Mouse (Mus musculus): ENCODE measurements at regions not wholly inside any gene's neighbourhood (a gene's known extent, or its start where the extent isn't known, plus 50 kb on each side); places are given as distances from the start of the nearest gene placed in this dataset.

DNA sequence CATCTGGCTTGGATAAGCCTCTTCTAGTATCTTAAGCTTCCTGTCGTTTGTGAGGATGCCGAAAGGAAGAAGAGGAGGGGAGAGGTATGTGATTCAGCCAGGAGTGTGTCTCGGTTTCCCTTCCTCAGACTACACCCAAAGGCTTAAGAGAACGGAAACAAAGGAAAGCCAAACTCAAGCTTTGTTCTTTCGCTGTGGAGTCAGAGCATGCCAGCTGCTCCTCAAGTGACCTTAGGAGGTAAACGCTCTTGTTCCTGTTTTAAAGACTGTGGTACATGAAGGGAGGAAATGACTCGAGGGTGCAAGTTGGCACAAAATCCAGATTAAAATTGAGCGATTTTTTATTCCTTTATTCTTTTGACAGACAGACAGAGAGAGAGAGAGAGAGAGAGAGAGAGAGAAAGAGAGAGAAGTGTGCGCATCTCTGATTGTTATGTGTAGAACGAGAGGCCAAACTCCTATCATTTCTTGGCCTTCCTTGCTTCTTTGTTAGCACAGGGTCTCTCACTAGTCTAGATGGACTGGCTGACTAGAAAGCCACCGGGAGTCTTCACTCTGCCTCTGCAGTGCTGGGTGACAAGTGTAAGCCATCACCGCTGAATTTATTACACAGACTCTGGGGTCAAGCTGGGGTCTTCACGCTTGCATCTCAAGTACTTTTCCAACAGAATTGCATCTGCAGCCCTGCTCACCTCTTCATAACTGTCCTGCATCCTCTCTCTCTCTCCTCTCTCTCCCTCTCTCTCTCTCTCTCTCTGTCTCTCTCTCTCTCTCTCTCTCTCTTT is 151.5 kb upstream of the Pde3a start:
- Histone ChIP-seq H3K4me1 (ENCODE audit: control insufficient read depth, insufficient read depth, insufficient read length, low read length) (no peaks in the 10 kb centered on the region), H3K4me3 (ENCODE audit: insufficient read depth, low read depth, low read length) (no peak overlapping the region), H3K27ac (replicated peaks; ENCODE audit: low read depth, low read length) (no peak overlapping the region)

DNA sequence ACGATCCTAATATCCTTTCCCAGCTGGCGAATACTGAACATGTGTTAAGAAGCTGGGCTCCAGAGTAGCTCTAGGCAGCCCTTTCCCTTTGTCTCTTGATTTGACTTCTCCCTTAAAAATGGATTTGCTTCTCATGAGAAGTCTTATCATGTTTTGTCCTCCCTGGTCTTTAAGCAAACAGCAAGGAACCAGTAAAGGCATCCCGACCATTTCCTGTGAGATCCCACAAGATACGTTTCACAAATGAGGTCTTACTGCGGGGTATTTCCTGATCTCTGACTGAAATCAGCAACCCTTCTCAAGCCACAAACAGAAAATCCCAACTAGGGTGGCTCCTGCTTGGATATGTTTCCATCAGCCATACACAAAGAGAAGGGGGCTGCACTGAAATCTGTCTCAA is 130.8 kb upstream of the Pde3a start:
- no peak overlapping the region for H3K4me3 ChIP-seq (ENCODE audit: insufficient read depth, low read depth, low read length)
- 0 out of 2 replicates have a peak overlapping the region, but pooled peaks have one; percentile 0 for H3K27ac ChIP-seq (replicated peaks; ENCODE audit: low read depth, low read length)
- H3K4me1 ChIP-seq (ENCODE audit: control insufficient read depth, insufficient read depth, insufficient read length, low read length), result no peaks in the 10 kb centered on the region

DNA sequence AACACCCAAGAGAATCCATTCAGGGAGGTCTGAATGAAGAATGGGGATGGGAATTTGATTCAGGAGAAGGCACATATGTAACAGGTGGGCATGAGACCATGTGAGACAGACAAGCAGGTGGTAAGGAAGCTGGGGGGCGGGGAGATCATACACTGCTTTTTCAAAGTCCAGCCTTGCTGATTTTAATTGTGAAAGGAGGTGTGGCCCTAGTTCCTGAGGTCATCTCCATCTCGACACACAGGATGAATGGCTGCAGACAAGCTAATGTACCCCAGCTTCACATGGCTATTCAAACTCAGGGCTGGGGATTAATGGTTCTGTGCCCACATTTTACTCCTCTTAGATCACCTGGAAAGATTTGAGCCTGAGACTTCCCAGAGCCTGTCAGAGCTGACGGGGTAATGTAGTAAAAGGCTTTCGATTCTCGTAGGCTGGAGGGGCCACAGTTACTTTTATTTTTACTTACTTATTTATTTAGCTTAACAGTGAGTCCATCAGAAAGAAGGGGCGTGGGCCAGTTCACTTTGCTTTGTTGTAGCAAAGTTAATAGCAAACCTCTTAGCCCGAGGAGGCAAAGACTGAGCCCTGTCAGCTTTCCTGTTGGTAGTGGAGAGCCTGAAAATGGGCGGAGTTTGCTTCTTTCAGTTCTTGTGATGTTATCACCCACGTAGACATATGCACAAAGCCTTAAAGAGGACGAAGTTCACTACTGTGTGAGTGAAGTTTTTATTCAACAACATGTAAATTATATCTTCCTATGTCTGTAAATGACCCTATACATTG is 122.3 kb upstream of the Pde3a start:
- Histone ChIP-seq H3K4me1 (ENCODE audit: control insufficient read depth, insufficient read depth, insufficient read length, low read length) (no peaks in the 10 kb centered on the region), H3K27ac (replicated peaks; ENCODE audit: low read depth, low read length) (no peak overlapping the region), H3K4me3 (ENCODE audit: insufficient read depth, low read depth, low read length) (no peak overlapping the region)

DNA sequence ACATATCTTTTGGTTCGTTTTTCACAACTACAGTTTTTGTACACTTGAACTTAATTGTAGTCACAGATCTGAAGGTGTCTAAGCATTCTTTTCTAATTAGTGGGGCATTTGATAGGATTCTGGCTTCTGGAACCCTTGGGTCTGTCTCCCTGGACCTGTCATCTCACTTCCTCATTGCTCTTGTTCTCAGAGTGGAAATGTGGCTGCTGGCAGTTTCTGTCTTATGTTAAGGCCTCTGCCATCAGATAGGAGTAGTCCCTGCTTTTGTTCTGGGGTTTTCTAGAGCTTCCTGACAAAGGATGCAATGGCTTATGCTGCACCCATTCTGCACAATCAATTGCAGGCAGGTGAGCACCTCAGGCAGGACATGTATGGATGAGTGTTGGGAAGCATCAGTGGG is 119.5 kb upstream of the Pde3a start:
- Histone ChIP-seq H3K4me1 (ENCODE audit: control insufficient read depth, insufficient read depth, insufficient read length, low read length) (no peaks in the 10 kb centered on the region), H3K4me3 (ENCODE audit: insufficient read depth, low read depth, low read length) (no peak overlapping the region), H3K27ac (replicated peaks; ENCODE audit: low read depth, low read length) (no peak overlapping the region)

DNA sequence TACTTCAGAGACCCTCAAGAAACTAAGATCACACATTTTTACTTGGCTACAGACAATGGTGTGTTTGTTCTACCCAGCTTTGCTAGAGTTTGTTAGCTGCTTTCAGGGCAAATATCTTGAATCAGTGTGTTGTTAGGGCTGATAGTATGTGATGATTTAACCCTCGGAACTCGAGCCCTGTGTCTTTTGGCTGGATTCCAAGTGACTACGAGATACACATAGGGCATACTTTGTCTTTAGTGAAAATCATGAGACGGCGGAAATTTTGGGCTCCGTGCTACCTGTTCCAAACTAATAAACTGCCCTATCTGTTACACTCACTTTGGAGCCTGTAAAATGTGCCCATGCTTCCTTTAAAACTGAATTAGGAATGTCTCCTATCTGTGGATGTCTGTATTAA is 114.9 kb upstream of the Pde3a start:
- Histone ChIP-seq H3K4me3 (ENCODE audit: insufficient read depth, low read depth, low read length) (no peak overlapping the region), H3K4me1 (ENCODE audit: control insufficient read depth, insufficient read depth, insufficient read length, low read length) (no peaks in the 10 kb centered on the region)

DNA sequence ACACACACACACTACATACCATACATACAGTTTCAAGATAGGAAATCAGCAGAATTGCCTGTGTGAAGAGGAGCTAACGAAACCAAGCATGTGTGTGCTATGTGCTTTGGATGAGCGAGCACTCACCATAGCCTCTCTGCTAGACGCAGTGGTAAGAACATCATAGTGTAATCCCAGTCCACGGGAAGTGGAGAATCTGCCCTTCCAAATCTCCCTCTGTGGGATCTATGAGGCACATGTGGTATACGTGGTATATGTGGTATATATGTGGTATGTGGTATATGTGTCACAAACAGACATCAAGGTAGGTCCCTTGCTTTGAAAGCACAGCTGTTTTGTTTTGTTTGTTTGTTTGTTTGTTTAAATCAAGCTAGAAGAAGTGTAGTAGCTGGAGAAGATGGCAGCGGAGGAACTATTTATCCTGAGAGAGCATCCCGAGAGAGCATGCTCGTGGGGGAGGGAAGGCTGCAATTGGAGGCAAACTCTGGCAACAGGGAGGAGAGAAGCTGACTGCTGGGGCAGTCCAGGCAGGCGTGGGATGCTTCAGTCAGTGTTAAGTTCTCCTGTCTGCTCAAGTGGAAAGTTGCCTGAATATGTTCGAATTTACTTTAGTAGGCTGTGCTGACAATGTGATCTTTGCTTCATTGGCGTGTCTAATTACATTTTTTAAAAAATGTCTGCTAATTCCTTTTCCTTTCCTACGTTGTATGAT is 112.2 kb upstream of the Pde3a start:
- Histone ChIP-seq H3K4me3 (ENCODE audit: insufficient read depth, low read depth, low read length) (no peak overlapping the region), H3K4me1 (ENCODE audit: control insufficient read depth, insufficient read depth, insufficient read length, low read length) (no peaks in the 10 kb centered on the region), H3K27ac (replicated peaks; ENCODE audit: low read depth, low read length) (no peak overlapping the region)

More for the DNA sequence above, 114.9 kb upstream of the Pde3a start:
- H3K27ac ChIP-seq (replicated peaks; ENCODE audit: low read depth, low read length), result no peak overlapping the region

DNA sequence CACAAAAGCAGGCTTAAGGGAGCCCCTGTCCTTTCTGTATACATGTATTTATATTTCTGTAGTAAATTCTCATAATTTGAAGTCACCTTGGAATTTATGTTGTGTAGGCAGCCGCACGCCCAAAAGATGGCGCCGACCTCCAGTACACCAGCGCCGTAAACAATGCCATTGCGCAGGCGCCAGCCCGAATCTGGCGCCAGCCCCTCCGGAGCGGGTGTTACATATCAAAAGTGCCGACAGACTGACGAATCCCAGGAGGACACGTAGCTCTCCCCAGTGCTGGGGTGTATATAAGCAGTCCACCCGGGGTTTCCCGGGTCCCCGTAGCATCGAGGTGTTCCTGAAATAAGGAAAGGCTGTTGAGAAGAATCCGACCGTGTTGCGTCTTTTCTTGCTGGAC is 108.1 kb upstream of the Pde3a start:
- no peak overlapping the region for H3K4me3 ChIP-seq (ENCODE audit: insufficient read depth, low read depth, low read length)
- H3K27ac ChIP-seq (replicated peaks; ENCODE audit: low read depth, low read length), result no peak overlapping the region
- H3K4me1 ChIP-seq (ENCODE audit: control insufficient read depth, insufficient read depth, insufficient read length, low read length), result no peaks in the 10 kb centered on the region

DNA sequence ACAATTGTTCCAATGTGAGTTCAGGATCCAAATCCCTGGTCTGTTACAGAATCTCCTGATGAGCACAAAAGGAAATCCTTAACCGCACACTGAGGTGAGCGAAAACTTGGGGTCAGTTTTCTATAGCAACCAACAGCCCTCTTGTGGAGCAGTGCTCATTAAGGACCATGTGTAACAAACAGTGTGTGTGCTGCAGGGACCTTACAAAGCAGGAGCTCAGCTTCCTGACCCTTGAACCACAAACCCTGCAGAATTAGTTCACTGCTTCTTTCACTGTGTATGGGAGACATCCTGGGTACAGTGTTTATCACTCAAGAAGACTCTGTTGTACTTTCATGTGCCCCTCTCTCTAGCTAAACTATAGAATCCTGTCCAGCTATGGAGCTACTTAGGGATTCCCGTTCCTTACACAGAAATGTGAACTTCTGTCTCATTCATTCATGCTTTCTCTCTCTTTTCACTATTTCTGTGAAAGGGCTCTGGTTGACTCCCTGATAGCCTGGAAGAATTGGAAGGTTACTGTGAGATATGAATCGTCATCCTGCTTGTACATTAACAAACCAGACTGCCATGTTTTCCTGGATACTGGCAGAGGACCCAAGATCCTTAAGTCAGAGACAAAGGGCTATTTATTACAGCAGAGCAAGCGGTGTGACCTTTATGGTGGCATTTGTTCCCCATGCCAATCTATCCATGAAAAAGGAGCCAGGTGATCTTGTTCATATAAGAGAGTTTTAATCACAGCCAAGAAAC is 100.5 kb upstream of the Pde3a start:
- Histone ChIP-seq H3K27ac (replicated peaks; ENCODE audit: low read depth, low read length) (no peak overlapping the region), H3K4me3 (ENCODE audit: insufficient read depth, low read depth, low read length) (no peak overlapping the region), H3K4me1 (ENCODE audit: control insufficient read depth, insufficient read depth, insufficient read length, low read length) (no peaks in the 10 kb centered on the region)

DNA sequence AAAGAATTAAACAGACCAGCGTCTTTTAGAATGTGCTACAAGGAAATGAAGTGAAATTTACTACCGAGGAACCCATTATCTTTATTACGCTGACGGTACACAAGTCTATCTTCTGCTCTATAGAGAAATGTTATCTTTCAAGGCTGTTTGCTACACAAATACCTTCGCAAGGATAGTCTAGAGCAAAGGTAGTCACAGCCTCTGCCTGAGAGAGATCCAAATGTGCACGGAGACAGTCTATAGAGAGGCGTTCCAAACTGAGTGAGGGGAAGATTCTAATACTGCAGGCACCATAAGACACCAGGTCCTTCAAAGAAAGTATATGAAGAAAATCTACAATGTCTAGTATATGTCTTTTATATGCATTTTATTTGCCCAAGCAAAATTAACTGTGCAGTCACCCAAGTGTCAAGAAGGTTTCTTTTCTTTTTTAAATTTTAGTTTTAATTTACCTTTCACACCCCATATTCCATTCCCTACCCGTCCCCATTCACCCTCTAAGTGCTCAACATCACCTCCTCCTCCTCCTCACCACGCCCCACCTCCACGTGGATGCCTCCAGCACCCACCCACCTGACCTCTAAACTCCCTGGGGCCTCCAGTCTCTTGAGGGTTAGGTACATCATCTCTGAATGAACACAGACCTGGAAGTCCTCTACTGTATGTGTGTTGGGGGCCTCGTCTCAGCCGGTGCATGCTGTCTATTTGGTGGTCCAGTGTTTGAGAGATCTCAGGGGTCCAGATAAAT is 99.7 kb upstream of the Pde3a start:
- Histone ChIP-seq H3K27ac (replicated peaks; ENCODE audit: low read depth, low read length) (no peak overlapping the region), H3K4me3 (ENCODE audit: insufficient read depth, low read depth, low read length) (no peak overlapping the region), H3K4me1 (ENCODE audit: control insufficient read depth, insufficient read depth, insufficient read length, low read length) (no peaks in the 10 kb centered on the region)

DNA sequence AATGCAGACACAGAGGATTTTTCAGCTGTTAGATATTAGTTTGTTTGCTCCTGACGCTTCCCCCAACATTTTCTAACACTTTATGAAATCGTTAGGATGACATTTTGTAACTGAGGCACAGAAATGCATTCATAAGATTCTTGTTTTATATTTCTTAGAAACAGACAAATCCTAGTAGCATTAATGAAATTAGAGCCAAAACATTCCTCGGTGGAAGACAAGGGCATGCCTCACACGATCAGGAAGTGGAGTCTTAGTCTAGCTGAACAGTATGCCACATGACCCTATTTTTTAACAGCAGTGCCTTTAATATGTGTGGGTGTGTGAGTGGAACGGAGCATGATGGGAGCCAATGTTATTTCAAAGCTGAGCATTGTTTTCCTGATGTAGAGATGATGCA is 89.7 kb upstream of the Pde3a start:
- Histone ChIP-seq H3K4me3 (ENCODE audit: insufficient read depth, low read depth, low read length) (no peak overlapping the region), H3K4me1 (ENCODE audit: control insufficient read depth, insufficient read depth, insufficient read length, low read length) (no peaks in the 10 kb centered on the region), H3K27ac (replicated peaks; ENCODE audit: low read depth, low read length) (no peak overlapping the region)

DNA sequence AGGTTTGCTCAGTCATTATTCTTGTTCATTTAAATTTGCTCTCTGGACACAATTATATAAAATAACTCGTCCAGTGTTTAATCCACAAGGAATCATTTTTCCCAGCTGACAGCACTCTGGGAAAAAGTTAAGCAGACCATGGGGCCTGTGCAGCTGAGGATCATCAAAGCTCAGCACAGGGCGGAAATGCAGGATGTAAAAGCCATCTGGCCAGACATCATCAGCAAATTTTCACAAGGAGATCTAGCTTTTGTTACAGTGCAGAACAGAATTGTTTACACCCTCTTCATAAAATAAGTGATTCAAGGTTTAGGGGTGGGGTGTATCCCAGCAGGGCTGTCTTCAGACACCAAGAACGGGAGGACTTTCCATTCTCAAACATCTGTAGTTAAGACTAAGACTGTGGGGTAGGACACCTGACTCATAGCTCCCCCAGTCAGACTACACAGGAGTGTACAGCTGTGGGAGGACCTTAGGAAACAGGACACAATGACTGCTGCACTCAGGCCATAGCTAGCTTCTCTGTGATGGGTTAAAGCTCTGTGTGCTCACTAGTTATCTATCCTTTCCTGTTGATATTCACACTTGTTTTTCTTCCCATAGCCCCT is 87.3 kb upstream of the Pde3a start:
- H3K4me3 ChIP-seq (ENCODE audit: insufficient read depth, low read depth, low read length), result no peak overlapping the region
- no peaks in the 10 kb centered on the region for H3K4me1 ChIP-seq (ENCODE audit: control insufficient read depth, insufficient read depth, insufficient read length, low read length)
- no peak overlapping the region for H3K27ac ChIP-seq (replicated peaks; ENCODE audit: low read depth, low read length)

DNA sequence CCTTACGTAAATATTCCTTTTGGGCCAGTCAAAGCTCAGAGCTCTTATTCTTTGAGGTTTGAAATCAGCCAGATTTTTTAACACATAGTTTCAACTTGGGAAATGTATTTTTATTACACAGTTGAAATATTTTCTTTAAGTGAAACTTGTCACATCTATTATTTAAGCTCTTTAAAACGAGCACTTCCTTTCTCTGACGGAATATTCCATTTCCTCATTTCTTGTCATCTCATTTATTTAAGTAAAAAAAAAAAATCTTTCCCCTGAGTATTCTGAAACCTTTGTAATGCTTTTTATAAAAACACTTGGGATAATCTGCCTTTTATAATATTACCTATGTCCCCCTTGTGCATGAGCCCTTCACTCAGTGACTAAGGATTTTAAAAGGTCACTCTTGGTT is 81.8 kb upstream of the Pde3a start:
- no peaks in the 10 kb centered on the region for H3K4me1 ChIP-seq (ENCODE audit: control insufficient read depth, insufficient read depth, insufficient read length, low read length)
- no peak overlapping the region for H3K27ac ChIP-seq (replicated peaks; ENCODE audit: low read depth, low read length)
- no peak overlapping the region for H3K4me3 ChIP-seq (ENCODE audit: insufficient read depth, low read depth, low read length)

DNA sequence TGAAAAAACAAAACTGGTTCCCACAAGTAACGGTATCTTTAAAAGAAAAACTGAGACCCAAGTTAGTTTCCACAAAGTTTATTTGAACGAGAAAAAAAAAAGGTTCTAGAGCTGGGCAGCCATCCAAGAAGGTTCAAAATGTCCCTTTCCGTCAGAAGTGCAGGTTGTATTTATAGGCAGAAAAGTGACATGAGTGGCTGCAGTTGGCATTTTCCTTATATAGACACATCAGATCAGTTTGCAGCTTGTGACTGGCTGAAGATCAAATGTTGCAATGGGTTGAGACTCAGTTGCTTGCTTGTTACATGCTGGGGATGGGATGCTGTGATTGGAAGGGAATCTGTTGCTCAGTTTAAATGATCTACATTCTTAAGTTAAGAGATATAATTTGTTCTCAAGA is 80.7 kb upstream of the Pde3a start:
- Histone ChIP-seq H3K27ac (replicated peaks; ENCODE audit: low read depth, low read length) (no peak overlapping the region), H3K4me1 (ENCODE audit: control insufficient read depth, insufficient read depth, insufficient read length, low read length) (no peaks in the 10 kb centered on the region), H3K4me3 (ENCODE audit: insufficient read depth, low read depth, low read length) (no peak overlapping the region)

DNA sequence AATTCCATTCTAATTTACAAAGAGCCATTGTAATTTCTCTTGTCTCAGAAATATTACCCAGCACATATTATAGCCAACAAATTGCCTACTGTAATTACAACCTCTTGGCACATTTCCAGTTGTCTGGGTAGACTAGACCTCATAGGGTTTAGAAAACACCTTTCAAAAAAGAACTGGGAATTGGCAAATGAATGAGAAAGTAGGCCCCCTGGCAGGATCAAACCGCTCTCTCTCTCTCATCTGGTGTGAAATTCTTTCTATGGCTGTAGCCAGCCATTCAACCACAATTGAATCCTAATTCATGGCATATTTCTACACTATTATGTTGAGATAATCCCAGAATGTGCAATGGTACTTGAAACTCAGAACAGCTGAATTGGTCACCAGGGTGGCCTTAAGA is 65.3 kb upstream of the Pde3a start:
- no peaks in the 10 kb centered on the region for H3K4me1 ChIP-seq (ENCODE audit: control insufficient read depth, insufficient read depth, insufficient read length, low read length)
- no peak overlapping the region for H3K27ac ChIP-seq (replicated peaks; ENCODE audit: low read depth, low read length)
- no peak overlapping the region for H3K4me3 ChIP-seq (ENCODE audit: insufficient read depth, low read depth, low read length)

Measured in brown adipose tissue, adult 24 weeks (tissue).